Mouse (Mus musculus) myocyte (in vitro differentiated cells): ENCODE measurements around the gene Rtl10.

Source experiments
- E2F4 ChIP-seq: IDR thresholded peaks from one replicate; pipeline ENCODE4 v1.6.1; 2011; ENCODE audit warnings: mild to moderate bottlenecking, control low read depth, moderate library complexity; ENCODE audit not compliant: insufficient read depth
- POLR2A ChIP-seq: IDR thresholded peaks from one replicate; pipeline ENCODE4 v1.6.1; 2011; ENCODE audit warnings: low read depth, mild to moderate bottlenecking, control low read depth, moderate library complexity; ENCODE audit not compliant: insufficient read length
- TCF12 ChIP-seq: IDR thresholded peaks from one replicate; pipeline ENCODE4 v1.6.1; 2011; ENCODE audit warnings: mild to moderate bottlenecking, control low read depth; ENCODE audit not compliant: poor library complexity, insufficient read depth, severe bottlenecking

DNA sequence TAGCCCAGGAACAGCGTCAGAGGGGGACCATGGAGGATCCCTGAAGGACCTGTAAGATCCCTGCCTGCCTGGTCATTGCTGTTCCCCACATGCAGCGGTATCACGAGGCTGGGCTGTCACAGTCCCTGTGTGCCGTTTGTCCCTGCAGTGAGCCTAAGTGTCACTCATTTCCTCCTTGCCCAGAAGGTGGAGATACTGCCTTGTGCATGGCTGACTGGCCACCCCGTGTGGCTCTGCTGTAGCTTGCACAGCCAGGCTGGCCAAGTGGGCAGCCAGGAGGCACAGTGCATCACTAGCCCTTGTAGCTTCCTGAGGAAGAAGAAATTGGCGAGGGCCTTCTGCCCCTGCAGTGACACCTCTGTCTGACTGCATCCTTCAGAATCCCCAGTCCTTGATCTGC lies 20.7 kb upstream of the Rtl10 start:
- TF ChIP-seq TCF12 (no peak), POLR2A (no peak), E2F4 (no peak)
